Mouse (Mus musculus) liver, postnatal 0 days (tissue): ENCODE measurements at regions not wholly inside any gene's neighbourhood (a gene's known extent, or its start where the extent isn't known, plus 50 kb on each side); places are given as distances from the start of the nearest gene placed in this dataset.

Experiments used
- ATAC-seq: fragments of 200-750 bp; cut with Nextera tagmentation; 2 replicates; pipeline ENCODE4 v1.8.0; 2017; ENCODE audit warnings: mild to moderate bottlenecking, moderate library complexity
- DNase-seq: peaks from one replicate; pipeline ENCODE4 v3.0.0-alpha.2; 2016
- H3K27ac ChIP-seq: fragments of 300-500 bp; sonication (generic); 2 replicates; pipeline ENCODE4 v1.5.1; 2014; ENCODE audit warnings: antibody characterized with exemption, moderate library complexity, mild to moderate bottlenecking, low read depth
- H3K27me3 ChIP-seq: fragments of 300-500 bp; sonication (generic); 2 replicates; pipeline ENCODE4 v1.6.1; 2014; ENCODE audit warnings: low read length, control low read depth, mixed read lengths; ENCODE audit not compliant: insufficient read depth
- H3K36me3 ChIP-seq: fragments of 300-500 bp; sonication (generic); replicated peaks from 2 replicates; pipeline ENCODE4 v1.6.1; 2014; ENCODE audit warnings: mild to moderate bottlenecking, control low read depth, low read length, moderate library complexity, mixed read lengths; ENCODE audit not compliant: insufficient read depth
- H3K4me1 ChIP-seq: fragments of 300-500 bp; sonication (generic); 2 replicates; pipeline ENCODE4 v1.6.1; 2014; ENCODE audit warnings: antibody characterized with exemption, mild to moderate bottlenecking, control low read depth; ENCODE audit not compliant: insufficient read depth
- H3K4me2 ChIP-seq: fragments of 300-500 bp; sonication (generic); 2 replicates; pipeline ENCODE4 v1.6.1; 2014; ENCODE audit warnings: low read depth, mild to moderate bottlenecking, low read length, moderate library complexity, mixed read lengths
- H3K4me3 ChIP-seq: fragments of 300-500 bp; sonication (generic); 2 replicates; pipeline ENCODE4 v1.5.1; 2014; ENCODE audit warnings: low read depth, low read length
- H3K9ac ChIP-seq: fragments of 300-500 bp; sonication (generic); replicated peaks from 2 replicates; pipeline ENCODE4 v1.6.1; 2014; ENCODE audit warnings: mild to moderate bottlenecking, moderate library complexity
- H3K9me3 ChIP-seq: fragments of 300-500 bp; sonication (generic); 2 replicates; pipeline ENCODE4 v1.6.1; 2016; ENCODE audit warnings: mild to moderate bottlenecking, control low read depth, low read length, mixed read lengths
- CTCF ChIP-seq: sonication (generic); IDR thresholded peaks from 2 replicates; pipeline ENCODE4 v1.5.1; 2016; ENCODE audit warnings: antibody characterized with exemption, low read depth
- EP300 ChIP-seq: IDR thresholded peaks from 2 replicates; pipeline ENCODE4 v1.6.1; 2016; ENCODE audit warnings: antibody characterized with exemption, low read depth, mild to moderate bottlenecking
- WGBS: fragments of 180-500 bp; shearing (Covaris S2); extraction: QIAGEN DNeasy Blood & Tissue Kit; methylation state at CpG from one replicate; pipeline ENCODE4 v1.1.7; 2014; ENCODE audit not compliant: insufficient replicate concordance; 5-methylcytosine and 5-hydroxymethylcytosine counted together

DNA sequence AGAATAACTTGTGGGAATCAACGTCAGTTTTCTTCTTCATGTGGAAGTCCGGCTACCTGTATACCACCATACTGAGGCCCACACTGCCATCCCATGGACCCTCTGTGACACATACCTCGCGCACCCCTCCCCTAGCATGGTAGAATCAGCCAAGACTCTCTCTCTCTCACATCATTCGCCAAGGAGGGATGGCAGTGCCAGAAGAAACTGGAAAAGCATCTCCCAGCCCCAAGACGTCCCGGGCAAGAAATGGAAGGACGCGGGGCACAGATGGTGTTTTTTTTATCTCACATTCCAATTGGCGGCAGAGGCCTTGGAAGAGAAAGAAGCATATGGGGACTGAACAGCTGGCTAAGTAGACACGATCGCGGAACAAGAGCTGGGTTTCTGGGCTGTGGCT lies 152.0 kb downstream of the Tpra1 start:
- 81% methylated on average over 13 of the region's 13 CpGs for WGBS
- no peak for ATAC-seq
- TF ChIP-seq CTCF (no peak), EP300 (no peak)

GRCm38 (mm10) chr6:89059431-89059975 lies 157.5 kb downstream of the Tpra1 start:
- Histone ChIP-seq H3K36me3 (no peaks in the 10 kb centered on the region), H3K4me2 (no peak overlapping the region), H3K27ac (no peak overlapping the region), H3K27me3 (no peaks in the 10 kb centered on the region), H3K9me3 (no peaks in the 10 kb centered on the region), H3K4me1 (no peaks in the 10 kb centered on the region), H3K4me3 (no peak overlapping the region), H3K9ac (no peak overlapping the region)
- ATAC-seq (no peak), DNase-seq (no peak)
- WGBS, result 69% methylated on average over 4 of the region's 4 CpGs
- no peak for TF ChIP-seq EP300
- TF ChIP-seq CTCF, result no peak

More for the DNA sequence above, 152.0 kb downstream of the Tpra1 start:
- Histone ChIP-seq H3K9me3 (no peaks in the 10 kb centered on the region), H3K9ac (no peak overlapping the region), H3K4me3 (no peak overlapping the region), H3K27me3 (no peaks in the 10 kb centered on the region), H3K4me1 (no peaks in the 10 kb centered on the region; the same call in 1 of the 2 replicates), H3K36me3 (no peaks in the 10 kb centered on the region), H3K27ac (no peak overlapping the region), H3K4me2 (no peak overlapping the region)
- no peak for DNase-seq

DNA sequence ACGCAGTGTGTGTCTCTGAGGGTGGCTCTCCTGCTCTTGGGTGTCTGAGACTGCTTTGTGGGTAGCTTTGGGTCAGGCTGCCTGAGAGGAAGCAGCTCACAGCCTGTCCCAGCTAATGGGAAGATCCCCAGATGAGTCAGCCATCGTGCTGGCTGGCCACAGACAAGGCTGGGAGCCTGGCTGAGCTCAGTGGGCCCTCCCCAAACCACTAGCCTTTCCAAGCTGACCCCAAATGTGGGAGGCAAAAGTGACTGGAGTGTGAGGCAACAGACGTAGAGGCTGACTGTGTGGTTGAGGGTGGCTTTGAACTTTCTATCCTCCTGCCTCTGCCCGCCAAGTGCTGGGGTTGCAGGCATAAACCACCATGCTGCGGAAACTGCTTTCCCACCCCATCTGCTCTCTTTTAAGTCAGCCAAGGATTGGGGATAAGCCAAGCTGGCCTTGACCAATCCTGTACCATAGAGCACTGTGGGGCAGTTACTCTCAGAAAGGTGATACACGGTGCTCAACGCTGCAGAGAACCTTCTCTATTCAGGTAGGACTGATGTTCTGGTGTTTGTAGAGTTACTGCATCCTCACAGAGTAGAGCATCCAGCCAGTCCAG lies 163.0 kb downstream of the Tpra1 start:
- Histone ChIP-seq H3K27me3 (no peaks in the 10 kb centered on the region), H3K4me2 (no peak overlapping the region), H3K9ac (no peak overlapping the region), H3K4me1 (no peaks in the 10 kb centered on the region), H3K27ac (no peak overlapping the region), H3K4me3 (no peak overlapping the region), H3K9me3 (no peaks in the 10 kb centered on the region), H3K36me3 (no peaks in the 10 kb centered on the region)
- 69% methylated on average over 7 of the region's 7 CpGs for WGBS
- ATAC-seq, result no peak
- TF ChIP-seq CTCF, result no peak
- TF ChIP-seq EP300, result no peak
- no peak for DNase-seq

GRCm38 (mm10) chr6:89066588-89066987 lies 164.5 kb downstream of the Tpra1 start:
- 69% methylated on average over 5 of the region's 5 CpGs for WGBS
- no peak for DNase-seq

GRCm38 (mm10) chr6:89068286-89068685 lies 166.2 kb downstream of the Tpra1 start:
- WGBS, result 92% methylated on average over 5 of the region's 5 CpGs
- DNase-seq (no peak), ATAC-seq (no peak)
- Histone ChIP-seq H3K4me3 (no peak overlapping the region), H3K27ac (no peak overlapping the region), H3K27me3 (no peaks in the 10 kb centered on the region), H3K4me1 (no peaks in the 10 kb centered on the region), H3K9me3 (no peaks in the 10 kb centered on the region), H3K4me2 (no peak overlapping the region), H3K36me3 (no peaks in the 10 kb centered on the region), H3K9ac (no peak overlapping the region)
- TF ChIP-seq CTCF (no peak), EP300 (no peak)

More at GRCm38 (mm10) chr6:89066588-89066987, 164.5 kb downstream of the Tpra1 start:
- Histone ChIP-seq H3K36me3 (no peaks in the 10 kb centered on the region), H3K9ac (no peak overlapping the region), H3K4me1 (no peaks in the 10 kb centered on the region), H3K27me3 (no peaks in the 10 kb centered on the region), H3K27ac (no peak overlapping the region), H3K9me3 (no peaks in the 10 kb centered on the region), H3K4me3 (no peak overlapping the region), H3K4me2 (no peak overlapping the region)
- ATAC-seq, result no peak
- TF ChIP-seq CTCF (no peak), EP300 (no peak)

DNA sequence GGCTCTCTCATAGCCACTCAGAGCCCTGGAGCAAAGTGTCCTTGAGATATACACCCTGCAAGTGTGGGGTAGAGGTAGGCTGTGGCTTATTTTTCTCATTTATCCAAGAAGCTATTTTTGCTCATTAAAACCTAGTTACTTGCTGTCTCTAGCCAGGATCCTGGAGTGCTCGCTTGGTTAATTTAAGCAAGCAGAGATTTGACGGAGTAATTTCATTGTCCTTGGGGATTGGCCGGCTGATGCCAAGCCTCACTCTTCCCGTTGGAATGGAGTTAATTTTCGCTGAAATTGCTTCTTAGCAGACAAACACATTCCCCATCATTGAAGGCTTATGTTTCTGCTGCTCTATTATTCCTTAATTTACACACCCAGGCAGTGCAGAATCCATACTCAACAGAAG lies 167.1 kb downstream of the Tpra1 start:
- H3K27me3 ChIP-seq, result no peaks in the 10 kb centered on the region
- no peak overlapping the region for H3K27ac ChIP-seq
- H3K4me2 ChIP-seq, result no peak overlapping the region
- H3K9me3 ChIP-seq, result no peaks in the 10 kb centered on the region
- 72% methylated on average over 5 of the region's 5 CpGs for WGBS
- H3K36me3 ChIP-seq, result no peaks in the 10 kb centered on the region
- H3K4me1 ChIP-seq, result no peaks in the 10 kb centered on the region
- ATAC-seq, result no peak
- H3K9ac ChIP-seq, result no peak overlapping the region
- DNase-seq, result no peak
- TF ChIP-seq EP300 (no peak), CTCF (no peak)
- H3K4me3 ChIP-seq, result no peak overlapping the region

DNA sequence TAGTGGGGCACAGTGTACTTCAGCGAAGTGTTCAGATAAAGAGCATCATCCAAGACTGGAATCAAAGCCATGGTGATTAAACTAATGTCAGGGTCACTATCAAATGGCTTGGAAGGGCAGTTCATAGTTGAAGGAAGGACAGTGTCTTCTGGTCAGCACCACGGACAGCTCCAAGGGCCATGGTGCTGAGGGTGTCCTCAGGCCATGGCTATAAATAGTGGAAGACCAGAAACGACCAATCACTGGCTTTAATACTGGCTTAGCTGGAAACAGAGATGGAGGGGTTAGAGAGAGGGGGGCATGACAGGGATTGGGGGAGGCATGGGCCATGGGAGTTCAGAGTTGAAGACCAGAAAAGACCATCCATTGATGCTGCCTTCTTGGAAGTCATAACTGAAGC lies 168.0 kb downstream of the Tpra1 start:
- H3K27ac ChIP-seq, result no peak overlapping the region
- WGBS, result 12% methylated on average over 3 of the region's 3 CpGs
- no peaks in the 10 kb centered on the region for H3K27me3 ChIP-seq
- no peak overlapping the region for H3K4me2 ChIP-seq
- no peaks in the 10 kb centered on the region for H3K4me1 ChIP-seq
- no peak overlapping the region for H3K9ac ChIP-seq
- no peak overlapping the region for H3K4me3 ChIP-seq
- H3K9me3 ChIP-seq, result no peaks in the 10 kb centered on the region
- TF ChIP-seq CTCF (no peak), EP300 (no peak)
- ATAC-seq (no peak), DNase-seq (peak; percentile 67)
- no peaks in the 10 kb centered on the region for H3K36me3 ChIP-seq
